Mouse (Mus musculus): ENCODE measurements around the gene Cyfip2. TPM values are rescaled to one million over a fixed set of nuclear protein-coding genes. Genes with fewer than 3 reads are reported as not detected.

Cyfip2 gene
- polyA plus RNA-seq, 1 experiment from 2014 or later: 67.6 TPM

DNA sequence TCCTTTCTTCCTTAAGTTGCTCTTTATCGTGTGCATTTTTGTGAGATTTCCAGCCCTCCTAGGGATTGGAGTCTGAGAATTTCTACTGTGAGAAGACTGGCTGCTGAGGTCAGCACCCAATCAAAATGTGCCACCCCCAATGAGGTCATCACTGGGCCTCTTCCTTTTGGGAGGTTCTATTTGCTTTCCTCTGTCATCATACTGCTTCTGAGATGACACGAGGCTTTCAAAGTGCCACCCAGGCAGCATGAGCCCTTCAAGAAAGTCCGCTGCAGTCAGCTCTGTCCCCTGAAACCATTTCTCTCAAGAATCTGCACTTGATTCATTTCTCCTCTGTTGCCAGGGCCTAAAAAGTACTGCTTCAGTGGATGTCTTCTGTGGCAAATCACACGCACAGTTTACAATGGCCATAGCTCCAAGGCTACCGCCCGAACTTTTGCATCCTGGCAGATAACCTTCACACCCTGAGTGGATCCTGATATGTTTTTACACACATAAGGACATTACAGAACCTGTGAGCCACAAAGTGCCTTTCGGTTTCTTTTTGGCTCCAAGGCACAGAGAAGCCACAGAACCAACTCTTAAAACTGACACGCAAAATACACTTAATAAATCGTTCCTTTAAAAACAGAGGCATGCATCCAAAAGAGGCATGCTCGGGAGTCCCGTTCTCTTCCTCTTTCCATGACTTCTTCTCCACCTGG lies 4.2 kb downstream of the Cyfip2 start:
- DNase-seq (ENCODE audit: low spot score): peak; percentile 63

DNA sequence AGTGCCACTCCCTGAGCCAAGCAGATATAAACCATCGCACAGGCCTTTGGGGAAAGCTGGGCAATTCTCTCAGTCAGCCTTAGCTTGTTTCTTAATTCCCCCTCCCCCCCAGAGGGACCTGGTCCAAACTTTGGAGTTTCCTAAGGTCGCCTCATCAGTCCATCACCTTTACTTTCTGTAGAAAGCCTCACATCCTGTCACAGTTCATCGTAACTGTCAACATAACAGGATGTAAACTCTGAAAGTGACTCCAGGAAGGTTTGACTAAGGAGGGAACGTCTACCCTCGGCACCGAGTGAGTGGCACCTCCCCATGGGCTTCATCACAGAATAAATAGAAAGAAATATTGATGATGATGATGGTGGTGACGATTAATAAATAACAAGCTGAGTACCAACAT lies 4.9 kb downstream of the Cyfip2 start:
- peak; percentile 67 for DNase-seq (ENCODE audit: low spot score)

DNA sequence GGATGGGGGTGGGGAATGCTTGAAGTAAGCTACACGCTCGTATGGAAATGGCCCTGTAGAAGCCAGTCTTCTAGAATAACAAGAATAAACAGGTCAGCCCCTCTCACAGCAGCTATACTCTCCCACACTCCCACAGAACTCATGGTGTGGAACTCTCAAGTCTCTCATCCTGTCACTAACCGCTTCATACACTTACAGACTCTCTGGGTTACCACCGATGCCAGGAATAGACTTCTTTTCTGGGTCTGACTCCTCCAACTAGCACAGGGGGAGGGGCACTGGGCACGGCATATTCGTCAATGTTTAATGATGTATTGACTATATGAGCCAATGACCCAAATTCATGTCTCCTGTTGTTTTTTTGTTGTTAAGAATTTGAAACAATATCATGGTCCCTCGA lies 5.9 kb downstream of the Cyfip2 start:
- DNase-seq (ENCODE audit: low spot score): peak; percentile 52

DNA sequence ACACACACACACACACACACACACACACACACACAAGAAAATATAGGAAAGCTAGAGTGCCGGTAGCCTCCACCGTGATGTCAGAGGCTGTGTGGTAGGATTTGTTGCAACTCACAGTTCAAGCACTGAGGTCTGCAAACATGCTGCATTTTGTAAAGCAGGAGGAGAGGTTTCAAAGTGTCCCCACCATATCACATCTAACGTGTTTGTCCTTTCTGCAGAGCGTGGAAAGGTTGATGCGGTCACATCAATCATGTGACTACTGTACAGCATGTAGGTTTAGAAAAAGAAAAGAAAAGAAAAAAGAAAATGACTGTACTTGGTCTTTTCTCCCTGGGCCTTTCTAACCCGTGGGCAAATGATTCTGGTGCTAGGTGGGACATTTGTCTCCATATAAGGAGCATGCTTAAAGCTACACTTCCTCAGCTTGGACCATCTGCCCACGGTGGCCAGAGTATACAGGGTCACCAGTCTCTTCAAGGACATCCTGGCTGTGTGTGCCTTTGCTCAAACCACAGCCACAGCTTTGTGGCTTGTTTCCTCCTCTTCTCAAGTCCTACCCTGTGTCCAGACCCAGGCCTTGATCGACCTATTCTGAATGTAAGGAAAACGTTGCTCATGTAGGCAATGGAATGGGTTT lies 6.7 kb downstream of the Cyfip2 start:
- DNase-seq (ENCODE audit: low spot score): no peak

DNA sequence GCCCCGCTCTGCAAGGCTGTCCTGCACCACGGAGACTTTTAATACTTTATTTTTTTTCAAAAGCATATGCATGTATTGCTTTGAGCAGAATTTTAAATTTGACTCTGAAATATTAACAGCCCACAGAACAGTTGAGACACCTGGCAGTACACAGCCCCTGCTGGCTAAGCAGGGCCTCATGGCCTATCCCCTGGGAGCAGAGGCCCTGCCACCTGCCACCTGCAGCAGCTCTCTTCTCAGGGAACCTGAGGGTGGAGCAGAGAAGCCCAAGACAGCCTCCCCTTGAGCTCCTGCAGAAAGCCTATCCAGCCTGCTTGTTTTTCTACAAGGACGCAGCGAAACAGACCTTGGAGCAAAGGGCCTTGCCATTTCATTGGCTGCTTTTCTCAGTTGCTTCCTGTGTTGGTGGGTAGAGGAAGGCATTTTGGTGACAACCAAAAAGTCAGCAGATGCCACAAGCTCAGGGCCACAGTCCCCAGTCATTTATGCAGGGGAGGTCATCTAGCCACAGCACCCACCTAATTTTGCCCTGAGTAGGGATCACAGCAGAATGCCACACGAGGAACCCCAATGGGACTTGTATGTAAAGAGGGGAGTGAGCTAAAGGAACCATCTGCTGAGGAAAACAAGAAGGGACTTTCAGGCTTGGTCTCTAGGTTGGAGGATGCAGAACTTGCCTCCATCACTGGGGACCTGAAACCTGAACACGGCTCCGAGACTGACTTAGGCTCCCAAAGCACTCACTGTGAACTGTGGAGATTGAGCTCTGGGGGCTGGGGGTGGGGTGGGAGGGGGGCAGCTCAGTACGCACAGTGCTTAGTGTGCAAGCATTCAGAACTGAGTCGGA lies 7.6 kb downstream of the Cyfip2 start:
- peak; percentile 80 for DNase-seq (ENCODE audit: low spot score)

DNA sequence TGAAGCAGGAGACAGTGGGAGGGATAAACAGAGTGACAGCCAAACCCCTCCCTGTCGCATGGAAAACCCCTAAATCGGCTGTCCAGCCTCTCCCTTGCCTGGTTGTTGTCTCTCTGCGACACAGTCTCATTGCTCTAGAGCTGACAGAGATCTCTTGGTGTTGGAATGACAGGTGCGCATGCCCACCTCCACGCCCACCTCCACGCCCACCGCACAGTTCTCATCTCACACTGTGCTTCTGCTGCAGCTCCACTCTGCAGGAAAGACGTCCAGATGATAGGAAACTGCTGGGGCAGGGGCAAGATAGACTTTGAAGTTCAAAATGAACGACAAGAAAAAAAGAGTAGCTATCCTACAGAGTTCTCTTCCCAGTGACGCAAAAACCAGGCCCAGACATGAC lies 8.6 kb downstream of the Cyfip2 start:
- DNase-seq (ENCODE audit: low spot score): no peak

DNA sequence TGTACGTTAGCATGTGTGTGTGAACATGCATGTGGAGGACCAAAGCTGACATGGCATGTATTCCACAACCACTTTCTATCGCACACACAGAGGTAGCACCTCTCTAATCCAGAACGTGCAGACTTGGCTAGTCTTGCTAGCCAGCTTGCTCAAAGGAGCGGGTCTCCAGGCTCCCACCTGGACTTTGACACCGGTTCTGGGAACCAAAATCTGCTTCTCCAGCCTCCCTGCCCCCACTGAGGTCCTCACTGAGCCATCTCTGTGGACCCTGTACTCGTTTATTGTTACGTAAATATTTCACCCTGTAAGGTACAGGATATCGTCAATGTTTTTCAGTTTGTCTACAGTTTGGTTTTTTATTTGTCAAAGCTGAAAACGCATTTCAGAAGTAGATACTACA lies 10.2 kb downstream of the Cyfip2 start:
- no peak for DNase-seq (ENCODE audit: low spot score)

DNA sequence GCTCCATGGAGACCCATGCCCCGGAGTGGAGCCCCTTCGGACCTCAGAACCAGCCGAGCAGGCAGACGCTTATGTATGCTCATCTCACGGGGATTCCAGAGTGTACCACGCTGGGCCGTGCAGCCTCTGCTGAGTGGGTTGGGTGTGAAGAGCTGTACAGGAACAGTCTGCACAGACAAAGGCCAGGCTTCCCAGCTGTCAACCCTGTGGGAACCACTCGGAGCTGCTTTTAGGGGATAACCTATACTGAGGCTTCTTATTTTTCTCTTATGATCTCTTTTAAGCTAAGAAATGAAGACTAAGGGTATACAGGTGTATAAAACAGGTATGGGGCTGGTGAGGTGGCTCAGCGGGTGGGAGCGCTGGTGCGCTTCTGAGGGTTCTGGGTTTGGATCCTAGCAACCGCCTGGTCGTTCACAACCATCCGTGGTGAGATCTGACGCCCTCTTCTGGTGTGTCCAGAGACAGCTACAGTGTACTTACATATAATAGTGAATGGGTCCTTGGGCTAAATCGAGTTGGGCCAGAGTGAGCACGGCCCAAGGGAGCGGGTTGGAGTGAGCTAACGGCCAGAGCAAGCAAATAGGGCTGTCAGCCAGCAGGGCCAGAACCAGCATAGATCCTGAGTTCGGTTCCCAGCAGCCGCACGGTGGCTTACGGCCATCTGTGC lies 10.9 kb downstream of the Cyfip2 start:
- no peak for DNase-seq (ENCODE audit: low spot score)

DNA sequence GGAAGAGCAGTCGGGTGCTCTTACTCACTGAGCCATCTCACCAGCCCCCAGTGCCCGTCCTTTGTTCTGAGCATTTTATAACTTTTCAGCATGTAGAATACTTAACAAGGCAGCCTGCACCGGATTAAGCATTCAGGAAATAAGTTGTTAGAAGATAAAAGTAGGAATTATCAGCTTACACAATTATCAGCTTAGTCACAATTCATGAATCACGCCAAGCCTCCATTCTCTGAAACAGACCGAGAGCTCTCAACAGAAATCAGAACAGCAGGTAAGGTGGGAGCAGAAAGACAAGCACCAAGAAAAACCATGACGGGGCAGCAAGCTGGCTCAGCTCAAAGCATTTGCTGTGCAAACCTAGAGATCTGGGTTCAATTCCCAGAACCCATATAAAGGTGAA lies 12.8 kb downstream of the Cyfip2 start:
- DNase-seq (ENCODE audit: low spot score): no peak

DNA sequence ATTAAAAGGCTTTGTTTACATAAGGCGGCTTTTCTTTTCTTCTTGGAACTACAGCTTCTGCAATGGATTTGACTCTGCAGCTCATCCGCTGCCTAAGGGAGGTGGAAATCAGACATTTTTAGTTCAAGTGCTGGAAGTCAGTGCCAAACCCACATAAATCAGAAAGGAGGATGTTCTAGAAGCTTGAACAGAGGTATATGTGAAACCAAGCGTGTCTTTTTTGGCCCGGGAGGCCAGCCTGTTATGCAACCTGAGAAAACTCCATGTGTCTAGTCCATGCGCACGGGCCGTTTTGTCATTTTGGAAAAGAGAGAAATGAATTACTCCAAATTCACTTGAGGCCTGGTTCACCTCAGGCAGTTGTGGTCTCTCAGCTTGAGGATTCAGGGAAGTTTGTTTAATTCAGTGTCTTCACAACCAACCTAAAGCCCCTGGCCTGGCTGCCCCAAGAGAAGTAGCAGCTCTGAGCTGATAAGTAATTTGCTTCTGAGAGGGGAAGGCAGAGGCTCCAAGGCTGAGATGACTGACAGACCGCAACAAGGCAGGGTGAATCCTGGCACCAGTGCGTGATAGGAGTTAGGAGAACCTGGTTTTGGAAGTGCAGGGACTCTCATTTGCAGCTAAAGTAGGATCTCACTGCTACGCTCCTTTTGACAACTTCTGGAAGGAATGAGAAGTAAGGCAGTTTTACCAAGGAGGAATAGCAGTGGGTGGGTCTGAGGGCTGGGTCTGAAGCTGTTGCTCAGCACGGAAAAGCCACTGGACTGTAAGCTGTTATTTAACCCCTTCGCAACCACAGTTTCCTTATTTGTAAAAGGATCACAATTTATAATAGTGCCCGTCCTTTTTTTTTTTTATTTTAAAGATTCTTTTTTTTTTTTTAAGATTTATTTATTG lies 13.5 kb downstream of the Cyfip2 start:
- no peak for DNase-seq (ENCODE audit: low spot score)

DNA sequence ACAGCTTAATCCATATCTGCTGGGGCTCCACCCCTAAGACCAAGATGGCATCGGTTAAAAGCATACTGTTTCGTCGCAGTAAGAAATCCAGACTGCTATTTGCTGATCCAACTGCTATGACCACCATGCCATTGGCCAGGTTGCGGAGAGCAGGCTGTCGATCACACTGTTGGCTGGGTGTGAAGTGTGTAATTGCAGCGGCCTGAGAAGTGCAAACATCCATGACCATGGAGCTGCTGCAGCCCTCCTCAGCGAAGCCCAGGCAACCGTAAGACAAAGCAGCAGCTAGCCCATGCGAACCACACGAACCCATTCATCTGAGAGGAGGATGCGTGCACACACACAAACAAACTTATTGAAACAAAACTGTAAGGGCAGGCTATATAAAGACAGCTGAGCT lies 18.3 kb downstream of the Cyfip2 start:
- DNase-seq (ENCODE audit: low spot score): no peak

DNA sequence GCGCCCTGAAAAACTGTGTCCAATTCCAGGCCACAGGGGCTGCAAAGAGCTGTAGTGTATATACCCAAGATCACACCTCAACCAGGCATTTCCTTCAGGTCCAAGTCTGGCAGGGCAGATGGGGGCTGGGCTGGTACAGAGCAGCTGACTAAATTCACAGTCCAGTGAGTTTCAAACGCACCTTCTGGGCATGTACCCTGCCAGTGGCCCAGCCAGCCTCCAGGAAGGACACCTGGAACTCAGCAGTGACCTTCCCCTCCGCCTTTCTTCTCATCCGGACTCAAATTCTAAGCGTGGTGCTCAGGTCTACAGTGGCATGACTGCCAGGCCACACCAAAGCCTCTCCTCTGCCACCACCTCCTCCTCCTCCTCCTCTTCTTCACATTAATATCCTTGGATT lies 19.2 kb downstream of the Cyfip2 start:
- DNase-seq (ENCODE audit: low spot score): no peak

DNA sequence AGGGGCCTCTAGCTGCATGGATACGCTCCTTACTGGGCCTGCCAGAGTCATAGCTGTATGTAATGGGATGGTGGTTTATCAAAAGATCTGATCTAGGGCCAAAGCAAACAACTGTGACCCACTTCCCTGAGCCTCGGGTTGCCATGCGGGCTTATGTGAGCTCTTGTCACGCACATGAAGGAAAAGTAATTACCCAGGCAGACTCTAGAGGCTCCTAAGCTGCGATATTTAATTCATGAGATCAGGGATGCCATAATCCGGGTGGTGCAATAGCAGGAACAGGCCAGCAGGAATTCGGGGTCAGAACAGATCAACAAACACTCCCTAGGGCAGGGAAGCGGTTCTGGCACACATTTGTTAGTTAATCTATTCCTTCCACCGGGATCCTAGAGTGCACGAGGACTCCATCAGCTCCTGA lies 21.7 kb downstream of the Cyfip2 start:
- DNase-seq (ENCODE audit: low spot score): no peak

DNA sequence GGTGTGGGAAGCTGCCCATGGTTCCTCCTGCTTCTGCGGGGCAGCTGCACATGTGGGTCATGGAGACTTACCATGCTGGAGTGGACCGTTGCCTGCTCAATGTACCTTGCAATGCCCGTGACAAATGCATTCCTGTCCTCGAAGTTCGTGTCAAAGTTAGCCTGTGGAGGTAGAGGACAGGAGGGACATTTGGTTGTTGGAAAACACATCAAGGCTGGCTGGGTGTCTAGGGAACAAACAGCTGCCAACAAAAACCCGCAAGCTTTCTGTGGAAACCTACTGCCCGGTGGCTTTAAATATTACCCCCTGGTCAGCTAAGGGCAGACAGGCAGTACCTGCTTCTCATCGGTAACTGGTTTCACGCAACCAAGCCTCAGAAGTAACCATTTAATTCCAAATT lies 23.1 kb downstream of the Cyfip2 start:
- DNase-seq (ENCODE audit: low spot score): no peak

DNA sequence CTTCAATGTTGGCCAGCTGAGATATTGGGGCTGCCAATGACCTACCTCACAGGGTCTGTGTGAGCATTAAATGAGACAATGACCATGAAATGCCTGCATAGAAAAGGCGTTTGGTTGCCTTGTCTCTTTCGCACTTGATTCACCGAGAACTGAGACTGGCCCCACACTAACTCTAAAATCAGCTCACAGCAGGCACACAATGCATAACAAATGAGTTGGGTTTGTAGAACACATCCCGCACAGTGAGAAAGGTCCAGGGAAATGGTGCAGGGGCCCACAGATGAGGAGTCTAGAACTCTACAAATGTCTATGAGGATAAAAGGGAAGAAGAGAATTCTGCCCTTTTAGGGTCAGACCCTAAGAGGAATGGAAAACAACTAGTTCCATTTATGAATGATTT lies 23.6 kb downstream of the Cyfip2 start:
- DNase-seq (ENCODE audit: low spot score): no peak

DNA sequence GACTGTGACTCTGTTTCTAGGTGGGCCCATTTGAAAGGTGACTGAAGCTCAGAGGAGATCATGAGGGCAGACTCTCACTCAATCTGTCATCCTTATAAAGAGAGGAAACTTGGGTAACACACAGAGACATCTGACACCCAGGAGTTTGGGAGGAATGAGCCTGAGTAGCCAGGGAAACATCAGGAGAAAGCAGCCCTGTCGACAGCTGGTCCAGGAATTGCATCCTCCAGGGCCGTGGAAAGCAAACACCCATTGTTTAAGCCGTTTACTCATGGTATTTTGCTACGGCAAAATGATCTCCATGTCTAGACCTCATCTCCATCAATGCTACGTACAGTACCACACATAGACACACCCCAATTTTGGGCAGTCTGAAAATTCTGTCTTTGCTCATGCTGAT lies 24.6 kb downstream of the Cyfip2 start:
- no peak for DNase-seq (ENCODE audit: low spot score)

DNA sequence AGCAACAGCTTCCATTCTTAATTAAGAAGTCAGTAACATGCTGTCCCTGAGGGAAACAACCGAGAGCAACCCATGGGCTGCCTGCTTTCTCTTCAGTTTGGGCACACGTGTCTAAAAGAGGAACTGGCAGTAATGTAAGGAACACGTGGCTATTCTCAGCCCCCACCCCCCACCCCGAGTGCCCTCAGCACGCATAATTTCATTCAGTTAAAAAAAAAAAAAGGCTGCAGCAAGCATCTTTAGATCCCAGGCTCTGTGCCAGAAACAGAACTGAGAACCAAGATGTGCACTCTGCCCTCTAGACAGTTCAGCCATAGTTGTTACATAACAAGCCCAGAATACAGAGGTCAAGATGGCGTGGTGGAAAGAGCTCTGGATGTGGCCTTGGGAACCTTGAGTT lies 25.9 kb downstream of the Cyfip2 start:
- DNase-seq (ENCODE audit: low spot score): no peak

DNA sequence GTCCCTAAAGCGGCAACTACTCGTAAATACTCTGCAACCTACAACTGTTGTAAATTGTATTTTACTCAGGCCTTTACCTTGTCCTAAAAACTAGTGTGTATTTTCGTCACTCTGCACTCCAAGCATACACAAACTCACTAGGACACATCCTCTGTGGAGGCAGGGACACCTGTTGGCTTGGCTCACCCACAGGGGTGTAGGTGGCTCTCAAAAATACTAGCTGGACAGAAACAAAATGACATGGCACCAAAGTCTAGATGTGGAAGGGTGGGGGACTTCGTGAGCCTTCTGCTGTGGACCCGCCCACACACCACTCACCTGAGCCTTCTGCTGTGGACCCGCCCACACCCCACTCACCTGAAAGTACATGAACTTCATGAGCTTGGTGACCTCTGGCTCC lies 28.9 kb downstream of the Cyfip2 start:
- no peak for DNase-seq (ENCODE audit: low spot score)

DNA sequence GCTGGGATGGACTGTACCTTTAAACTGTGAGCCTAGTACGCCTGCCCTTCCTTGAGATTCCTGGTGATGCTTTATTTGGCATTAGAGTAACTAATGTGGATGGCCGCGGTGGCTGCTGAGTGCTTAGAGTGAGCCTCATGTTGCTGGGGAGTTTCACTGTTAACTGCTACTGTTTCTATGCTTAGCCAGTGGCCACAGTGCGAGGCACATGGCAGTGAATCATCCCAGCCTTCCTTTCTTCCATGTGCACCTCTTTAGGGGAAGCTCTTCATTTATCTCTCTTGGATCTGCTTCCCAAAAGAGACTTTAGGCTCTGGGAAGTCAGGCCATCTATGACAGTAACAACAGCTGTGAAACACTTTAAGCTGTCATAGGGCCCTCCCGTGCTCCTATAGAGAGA lies 30.0 kb downstream of the Cyfip2 start:
- DNase-seq (ENCODE audit: low spot score): no peak

DNA sequence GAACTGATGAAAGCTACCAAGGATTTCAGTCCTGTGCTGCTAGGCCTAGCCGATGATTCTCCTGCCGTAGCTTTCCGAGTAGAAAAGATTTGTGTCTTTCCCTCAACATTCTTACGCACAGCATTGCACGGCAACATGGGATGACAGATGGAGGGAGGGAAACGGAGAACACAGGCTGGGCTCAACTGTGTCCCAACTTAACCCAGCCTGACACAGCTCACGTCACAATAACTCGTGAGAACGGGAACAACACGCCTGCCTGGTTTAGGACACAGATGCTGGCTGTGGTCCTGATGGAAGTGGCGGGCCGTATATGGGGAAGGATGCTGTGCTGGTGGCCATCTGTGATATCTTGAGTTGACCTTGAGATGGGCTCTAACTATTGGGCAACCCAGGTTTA lies 34.0 kb downstream of the Cyfip2 start:
- no peak for DNase-seq (ENCODE audit: low spot score)

DNA sequence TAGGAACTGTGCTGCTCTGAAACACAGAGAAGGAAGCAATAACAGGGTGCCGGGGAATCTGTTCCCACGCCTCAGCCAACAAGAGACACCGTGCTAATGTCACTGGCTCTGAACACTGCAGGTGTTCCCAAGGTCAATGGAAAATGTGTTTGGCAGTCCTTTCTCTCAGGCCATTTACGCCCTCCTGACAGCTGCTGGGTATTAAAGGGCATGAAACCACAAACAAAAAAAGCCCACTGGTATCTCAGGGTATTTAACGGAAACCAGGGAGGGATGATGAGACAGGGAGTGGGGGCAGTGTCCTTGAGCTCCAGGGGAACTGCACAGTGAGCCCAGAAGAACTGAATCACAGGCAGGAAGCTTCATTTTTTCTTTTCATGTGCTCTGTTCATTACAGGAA lies 34.5 kb downstream of the Cyfip2 start:
- no peak for DNase-seq (ENCODE audit: low spot score)

Measured in thymus, postnatal 0 days (tissue).